Mouse (Mus musculus): ENCODE results near the gene Tlr11. TPM values are rescaled to one million over a fixed set of nuclear protein-coding genes. Genes with fewer than 3 reads are reported as not detected.

Tlr11 gene
- polyA plus RNA-seq (2015; fragmentation: Nextera tagmentation; extraction: Ambion mirVana) = not detected in 2 replicates

- ATAC-seq (ENCODE audit: low read depth) = no peak
- Histone ChIP-seq H3K36me3 (ENCODE audit: control insufficient read depth, insufficient read depth, low read length) (no peaks in the 10 kb centered on the region), H3K27ac (ENCODE audit: low read length) (no peak within 1 kb of the TSS), H3K4me1 (replicated peaks; ENCODE audit: control insufficient read depth, insufficient read depth, low read length) (no peaks in the 10 kb centered on the region), H3K4me3 (ENCODE audit: low read length) (no peak within 1 kb of the TSS), H3K4me2 (ENCODE audit: low read depth, low read length) (no peak within 1 kb of the TSS), H3K9me3 (ENCODE audit: control insufficient read depth, low read length) (no peaks in the 10 kb centered on the region), H3K9ac (ENCODE audit: low read length) (no peak within 1 kb of the TSS), H3K27me3 (ENCODE audit: control insufficient read depth, insufficient read depth, low read depth, low read length) (no peaks in the 10 kb centered on the region)
- 79% methylated on average over 2 of the region's 2 CpGs for WGBS
These were observed at the start of gene Tlr11 for GRCm38 (mm10) chr14:50357593-50357992. Gene Tlr11 (plus strand): TSS chr14:50357914.

GRCm38 (mm10) chr14:50326661-50327060 lies 31.1 kb upstream of the Tlr11 start, which contains the start of gene Olfr734:
Gene Olfr734 (minus strand): TSS chr14:50326761.
- Histone ChIP-seq H3K27me3 (ENCODE audit: control insufficient read depth, insufficient read depth, low read depth, low read length) (no peaks in the 10 kb centered on the region), H3K36me3 (ENCODE audit: control insufficient read depth, insufficient read depth, low read length) (no peaks in the 10 kb centered on the region), H3K4me3 (ENCODE audit: low read length) (no peak within 1 kb of the TSS), H3K4me2 (ENCODE audit: low read depth, low read length) (no peak within 1 kb of the TSS), H3K9me3 (ENCODE audit: control insufficient read depth, low read length) (no peaks in the 10 kb centered on the region), H3K9ac (ENCODE audit: low read length) (no peak within 1 kb of the TSS), H3K27ac (ENCODE audit: low read length) (no peak within 1 kb of the TSS), H3K4me1 (replicated peaks; ENCODE audit: control insufficient read depth, insufficient read depth, low read length) (no peaks in the 10 kb centered on the region)
- ATAC-seq (ENCODE audit: low read depth) = no peak
- WGBS = 26% methylated on average over 1 of the region's 1 CpGs

GRCm38 (mm10) chr14:50348796-50349195 lies 8.9 kb upstream of the Tlr11 start, which contains the start of gene Olfr735:
Gene Olfr735 (minus strand): TSS chr14:50348872.
- Histone ChIP-seq H3K36me3 (ENCODE audit: control insufficient read depth, insufficient read depth, low read length) (no peaks in the 10 kb centered on the region), H3K9me3 (ENCODE audit: control insufficient read depth, low read length) (no peaks in the 10 kb centered on the region), H3K4me1 (replicated peaks; ENCODE audit: control insufficient read depth, insufficient read depth, low read length) (no peaks in the 10 kb centered on the region), H3K27ac (ENCODE audit: low read length) (no peak within 1 kb of the TSS), H3K4me2 (ENCODE audit: low read depth, low read length) (no peak within 1 kb of the TSS), H3K27me3 (ENCODE audit: control insufficient read depth, insufficient read depth, low read depth, low read length) (no peaks in the 10 kb centered on the region), H3K9ac (ENCODE audit: low read length) (no peak within 1 kb of the TSS), H3K4me3 (ENCODE audit: low read length) (no peak within 1 kb of the TSS)
- 74% methylated on average over 2 of the region's 2 CpGs for WGBS
- no peak for ATAC-seq (ENCODE audit: low read depth)

- no peak overlapping the region for H3K27ac ChIP-seq (ENCODE audit: low read length)
- ATAC-seq (ENCODE audit: low read depth) = no peak
- no peak overlapping the region for H3K9ac ChIP-seq (ENCODE audit: low read length)
- H3K4me3 ChIP-seq (ENCODE audit: low read length) = no peak overlapping the region
- no peaks in the 10 kb centered on the region for H3K36me3 ChIP-seq (ENCODE audit: control insufficient read depth, insufficient read depth, low read length)
- 40% methylated on average over 3 of the region's 3 CpGs for WGBS
- H3K27me3 ChIP-seq (ENCODE audit: control insufficient read depth, insufficient read depth, low read depth, low read length) = no peaks in the 10 kb centered on the region
- H3K4me2 ChIP-seq (ENCODE audit: low read depth, low read length) = no peak overlapping the region
- H3K9me3 ChIP-seq (ENCODE audit: control insufficient read depth, low read length) = no peaks in the 10 kb centered on the region
- no peaks in the 10 kb centered on the region for H3K4me1 ChIP-seq (replicated peaks; ENCODE audit: control insufficient read depth, insufficient read depth, low read length)
These were observed 5.3 kb upstream of the Tlr11 start for GRCm38 (mm10) chr14:50352438-50352837.

- Histone ChIP-seq H3K36me3 (ENCODE audit: control insufficient read depth, insufficient read depth, low read length) (no peaks in the 10 kb centered on the region), H3K4me1 (replicated peaks; ENCODE audit: control insufficient read depth, insufficient read depth, low read length) (no peaks in the 10 kb centered on the region), H3K9me3 (ENCODE audit: control insufficient read depth, low read length) (no peaks in the 10 kb centered on the region), H3K4me3 (ENCODE audit: low read length) (no peak overlapping the region), H3K27me3 (ENCODE audit: control insufficient read depth, insufficient read depth, low read depth, low read length) (no peaks in the 10 kb centered on the region), H3K4me2 (ENCODE audit: low read depth, low read length) (no peak overlapping the region), H3K9ac (ENCODE audit: low read length) (no peak overlapping the region), H3K27ac (ENCODE audit: low read length) (no peak overlapping the region)
- ATAC-seq (ENCODE audit: low read depth) = no peak
- 73% methylated on average over 2 of the region's 2 CpGs for WGBS
These were observed 989 bp upstream of the Tlr11 start for GRCm38 (mm10) chr14:50356725-50357124.

- Histone ChIP-seq H3K4me2 (ENCODE audit: low read depth, low read length) (no peak overlapping the region), H3K4me3 (ENCODE audit: low read length) (no peak overlapping the region), H3K9ac (ENCODE audit: low read length) (no peak overlapping the region), H3K9me3 (ENCODE audit: control insufficient read depth, low read length) (no peaks in the 10 kb centered on the region), H3K4me1 (replicated peaks; ENCODE audit: control insufficient read depth, insufficient read depth, low read length) (no peaks in the 10 kb centered on the region), H3K27ac (ENCODE audit: low read length) (no peak overlapping the region), H3K27me3 (ENCODE audit: control insufficient read depth, insufficient read depth, low read depth, low read length) (no peaks in the 10 kb centered on the region), H3K36me3 (ENCODE audit: control insufficient read depth, insufficient read depth, low read length) (no peaks in the 10 kb centered on the region)
- 84% methylated on average over 3 of the region's 3 CpGs for WGBS
- no peak for ATAC-seq (ENCODE audit: low read depth)
These were observed 2.8 kb downstream of the Tlr11 start for GRCm38 (mm10) chr14:50360480-50360879.

GRCm38 (mm10) chr14:50363561-50363960 lies 5.8 kb downstream of the Tlr11 start:
- Histone ChIP-seq H3K4me2 (ENCODE audit: low read depth, low read length) (no peak overlapping the region), H3K36me3 (ENCODE audit: control insufficient read depth, insufficient read depth, low read length) (no peaks in the 10 kb centered on the region), H3K4me3 (ENCODE audit: low read length) (no peak overlapping the region), H3K4me1 (replicated peaks; ENCODE audit: control insufficient read depth, insufficient read depth, low read length) (no peaks in the 10 kb centered on the region), H3K9me3 (ENCODE audit: control insufficient read depth, low read length) (no peaks in the 10 kb centered on the region), H3K27ac (ENCODE audit: low read length) (no peak overlapping the region), H3K9ac (ENCODE audit: low read length) (no peak overlapping the region), H3K27me3 (ENCODE audit: control insufficient read depth, insufficient read depth, low read depth, low read length) (no peaks in the 10 kb centered on the region)
- 72% methylated on average over 2 of the region's 2 CpGs for WGBS
- ATAC-seq (ENCODE audit: low read depth) = no peak

- no peaks in the 10 kb centered on the region for H3K4me1 ChIP-seq (replicated peaks; ENCODE audit: control insufficient read depth, insufficient read depth, low read length)
- no peak within 1 kb of the TSS for H3K9ac ChIP-seq (ENCODE audit: low read length)
- WGBS = 60% methylated on average over 2 of the region's 2 CpGs
- no peaks in the 10 kb centered on the region for H3K9me3 ChIP-seq (ENCODE audit: control insufficient read depth, low read length)
- no peak within 1 kb of the TSS for H3K4me2 ChIP-seq (ENCODE audit: low read depth, low read length)
- H3K27ac ChIP-seq (ENCODE audit: low read length) = no peak within 1 kb of the TSS
- H3K36me3 ChIP-seq (ENCODE audit: control insufficient read depth, insufficient read depth, low read length) = no peaks in the 10 kb centered on the region
- ATAC-seq (ENCODE audit: low read depth) = no peak
- H3K27me3 ChIP-seq (ENCODE audit: control insufficient read depth, insufficient read depth, low read depth, low read length) = no peaks in the 10 kb centered on the region
- no peak within 1 kb of the TSS for H3K4me3 ChIP-seq (ENCODE audit: low read length)
These were observed 23.1 kb downstream of the Tlr11 start, which contains the start of gene Olfr736 for GRCm38 (mm10) chr14:50380863-50381262. Gene Olfr736 (plus strand): TSS chr14:50381163.

GRCm38 (mm10) chr14:50407268-50407667 lies 49.6 kb downstream of the Tlr11 start, which contains the start of gene Olfr738:
Gene Olfr738 (plus strand): TSS chr14:50407568.
- Histone ChIP-seq H3K4me2 (ENCODE audit: low read depth, low read length) (no peak within 1 kb of the TSS), H3K4me1 (replicated peaks; ENCODE audit: control insufficient read depth, insufficient read depth, low read length) (no peaks in the 10 kb centered on the region), H3K4me3 (ENCODE audit: low read length) (no peak within 1 kb of the TSS), H3K36me3 (ENCODE audit: control insufficient read depth, insufficient read depth, low read length) (no peaks in the 10 kb centered on the region), H3K9ac (ENCODE audit: low read length) (no peak within 1 kb of the TSS), H3K27ac (ENCODE audit: low read length) (no peak within 1 kb of the TSS), H3K27me3 (ENCODE audit: control insufficient read depth, insufficient read depth, low read depth, low read length) (no peaks in the 10 kb centered on the region), H3K9me3 (ENCODE audit: control insufficient read depth, low read length) (no peaks in the 10 kb centered on the region)
- WGBS = 58% methylated on average over 1 of the region's 1 CpGs
- no peak for ATAC-seq (ENCODE audit: low read depth)

All from lung, embryonic 16.5 days (tissue).